Mouse (Mus musculus): ENCODE measurements around the gene Snx11.

DNA sequence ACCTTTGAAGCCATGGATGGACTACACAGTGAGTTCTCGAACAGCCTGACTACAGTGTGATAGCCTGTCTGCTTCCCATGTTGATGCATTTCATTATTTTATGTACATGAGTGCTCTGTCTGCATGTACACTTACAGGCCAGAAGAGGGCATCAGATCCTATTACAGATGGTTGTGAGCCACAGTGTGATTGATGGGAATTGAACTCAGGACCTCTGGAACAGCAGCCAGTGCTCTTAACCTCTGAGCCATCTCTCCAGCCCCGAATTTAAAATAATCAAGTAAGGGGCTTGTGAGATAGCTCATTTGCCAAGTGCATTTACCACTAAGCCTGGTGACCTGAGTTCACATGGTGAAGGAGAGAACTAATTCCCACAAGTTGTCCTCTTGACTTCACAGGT, 4.1 kb upstream of the Snx11 start:
- TF ChIP-seq CTCF (IDR thresholded peaks at IDR 0.05; ENCODE audit: low read depth) (peak; percentile 69), EP300 (IDR thresholded peaks at IDR 0.05; ENCODE audit: low read depth) (no peak)
